Mouse (Mus musculus) C2C12 (cell line): ENCODE results near the gene Fdx1l. TPM values are rescaled to one million over a fixed set of nuclear protein-coding genes. Genes with fewer than 3 reads are reported as not detected.

Experiments used
- H3K27me3 ChIP-seq: one replicate; pipeline ENCODE4 v1.6.1; 2011; ENCODE audit not compliant: control insufficient read depth, insufficient read depth, insufficient read length
- H3K36me3 ChIP-seq: one replicate; pipeline ENCODE4 v1.6.1; 2011; ENCODE audit not compliant: control insufficient read depth, insufficient read depth
- H3K4me3 ChIP-seq: one replicate; pipeline ENCODE4 v1.5.1; 2011; ENCODE audit warnings: mild to moderate bottlenecking, control low read depth; ENCODE audit not compliant: poor library complexity, insufficient read depth, severe bottlenecking
- H3K79me2 ChIP-seq: one replicate; pipeline ENCODE4 v1.6.1; 2011; ENCODE audit not compliant: control insufficient read depth, insufficient read depth
- H3K79me3 ChIP-seq: one replicate; pipeline ENCODE4 v1.6.1; 2011; ENCODE audit warnings: low read depth, control low read depth
- H3ac ChIP-seq: one replicate; pipeline ENCODE3; 2011; ENCODE audit warnings: low read depth; ENCODE audit not compliant: control insufficient read depth, insufficient read length
- CEBPB ChIP-seq: IDR thresholded peaks from one replicate; pipeline ENCODE4 v1.6.1; 2011; ENCODE audit warnings: low read depth, mild to moderate bottlenecking, control low read depth, moderate library complexity
- CTCF ChIP-seq: IDR thresholded peaks from one replicate; pipeline ENCODE4 v1.5.1; 2011; ENCODE audit not compliant: control insufficient read depth, insufficient read depth, insufficient read length
- FOSL1 ChIP-seq: IDR thresholded peaks from one replicate; pipeline ENCODE4 v1.8.0; 2011; ENCODE audit warnings: mild to moderate bottlenecking, low read length; ENCODE audit not compliant: poor library complexity, insufficient read depth, severe bottlenecking
- MAX ChIP-seq: IDR thresholded peaks from one replicate; pipeline ENCODE4 v1.6.1; 2011; ENCODE audit warnings: mild to moderate bottlenecking, control low read depth
- MYOD1 ChIP-seq: IDR thresholded peaks from one replicate; pipeline ENCODE4 v1.6.1; 2011; ENCODE audit warnings: low read depth; ENCODE audit not compliant: control insufficient read depth, insufficient read length
- MYOG ChIP-seq: IDR thresholded peaks from one replicate; pipeline ENCODE4 v1.6.1; 2011; ENCODE audit not compliant: control insufficient read depth, insufficient read length; ENCODE audit errors: extremely low read depth
- USF1 ChIP-seq: IDR thresholded peaks from one replicate; pipeline ENCODE4 v1.6.1; 2011; ENCODE audit warnings: low read depth, mild to moderate bottlenecking, control low read depth, moderate library complexity
- polyA plus RNA-seq: library from polyadenylated mRNA; unstranded; fragments of >200 nt; fragmentation: generic; extraction: Trizol; gene quantifications from one replicate; pipeline ENCODE4 v1.2.1, GENCODE M21; 2012; ENCODE audit warnings: missing spikeins

Gene Fdx1l
- polyA plus RNA-seq, 1 experiment, result 109 TPM

- Histone ChIP-seq H3K4me3 (no peak overlapping the region), H3K36me3 (no peaks in the 10 kb centered on the region), H3ac (no peak overlapping the region), H3K27me3 (no peaks in the 10 kb centered on the region), H3K79me2 (no peaks in the 10 kb centered on the region), H3K79me3 (no peaks in the 10 kb centered on the region)
- TF ChIP-seq MYOD1 (no peak), USF1 (no peak), MAX (no peak), CTCF (no peak), CEBPB (no peak), MYOG (no peak), FOSL1 (no peak)
Observed at GRCm38 (mm10) chr9:21107607-21108237, 34.3 kb upstream of the Fdx1l start.

GRCm38 (mm10) chr9:21105760-21106564 is 32.5 kb upstream of the Fdx1l start:
- H3K79me2 ChIP-seq, result no peaks in the 10 kb centered on the region
- no peak overlapping the region for H3K4me3 ChIP-seq
- H3K79me3 ChIP-seq, result no peaks in the 10 kb centered on the region
- no peak overlapping the region for H3ac ChIP-seq
- H3K36me3 ChIP-seq, result no peaks in the 10 kb centered on the region
- TF ChIP-seq CEBPB (no peak), MYOD1 (no peak), CTCF (no peak), MYOG (no peak), MAX (no peak), FOSL1 (no peak), USF1 (no peak)
- no peaks in the 10 kb centered on the region for H3K27me3 ChIP-seq

GRCm38 (mm10) chr9:21104814-21105213 is 31.4 kb upstream of the Fdx1l start:
- no peaks in the 10 kb centered on the region for H3K36me3 ChIP-seq
- TF ChIP-seq FOSL1, result no peak
- TF ChIP-seq CEBPB, result no peak
- TF ChIP-seq USF1, result no peak
- no peak overlapping the region for H3K4me3 ChIP-seq
- no peaks in the 10 kb centered on the region for H3K79me2 ChIP-seq
- H3K27me3 ChIP-seq, result no peaks in the 10 kb centered on the region
- H3K79me3 ChIP-seq, result no peaks in the 10 kb centered on the region
- H3ac ChIP-seq, result no peak overlapping the region

DNA sequence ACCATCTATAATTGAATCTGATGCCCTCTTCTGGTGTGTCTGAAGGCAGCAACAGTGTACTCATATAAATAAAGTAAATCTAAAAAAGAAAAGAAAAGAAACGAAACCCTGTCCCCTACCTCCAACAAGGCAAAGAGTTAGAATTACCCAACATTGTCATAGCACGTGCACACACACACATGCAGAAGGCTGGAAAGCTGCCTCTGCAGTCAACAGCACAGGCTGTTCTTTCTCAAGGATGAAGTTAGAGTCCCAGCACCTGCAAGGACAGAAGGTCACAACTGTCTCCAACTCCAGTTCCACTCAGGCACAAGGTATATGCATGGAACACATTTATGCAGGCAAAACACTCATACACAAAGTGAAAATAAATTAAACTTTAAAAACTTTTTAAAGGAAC is 28.7 kb upstream of the Fdx1l start:
- Histone ChIP-seq H3ac (no peak overlapping the region), H3K36me3 (no peaks in the 10 kb centered on the region), H3K79me2 (no peaks in the 10 kb centered on the region), H3K27me3 (no peaks in the 10 kb centered on the region), H3K79me3 (no peaks in the 10 kb centered on the region), H3K4me3 (no peak overlapping the region)
- no peak for TF ChIP-seq MYOG
- TF ChIP-seq FOSL1, result no peak
- no peak for TF ChIP-seq CEBPB
- no peak for TF ChIP-seq MYOD1
- no peak for TF ChIP-seq MAX
- no peak for TF ChIP-seq USF1
- TF ChIP-seq CTCF, result no peak

DNA sequence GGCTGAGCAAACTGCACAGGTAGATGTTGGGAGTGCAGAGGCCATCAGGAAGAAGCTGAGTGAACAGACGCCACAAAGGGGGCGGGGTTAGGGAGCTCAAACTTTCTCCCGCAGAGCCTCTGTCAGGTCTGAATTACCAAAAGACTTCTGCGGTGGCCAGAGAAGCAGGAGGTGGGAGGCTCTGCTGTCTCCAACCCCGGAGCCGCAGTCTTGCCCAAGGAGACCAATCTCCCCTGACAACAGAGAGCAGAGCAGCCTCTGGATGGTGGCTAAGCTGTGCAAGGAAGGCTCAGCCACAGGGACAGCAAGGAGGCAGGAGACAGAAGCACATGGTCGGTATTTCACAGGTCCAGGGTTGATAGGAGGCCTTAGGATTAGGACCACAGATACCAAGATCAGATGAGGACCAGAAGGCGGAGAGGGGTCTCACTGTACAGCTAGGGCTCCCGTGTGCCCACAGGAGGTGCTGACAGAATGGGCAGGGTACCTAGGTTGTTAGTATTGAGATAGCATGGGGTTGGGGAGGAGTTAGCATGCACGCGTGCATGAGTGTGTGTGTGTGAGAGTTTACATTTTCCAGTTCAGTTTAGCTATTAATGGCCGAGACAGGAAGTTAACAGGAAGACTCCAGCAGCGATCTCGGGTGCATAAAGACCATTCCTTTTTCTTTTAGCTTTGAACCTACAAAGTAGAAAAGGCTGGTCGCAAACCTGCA is 27.2 kb upstream of the Fdx1l start:
- Histone ChIP-seq H3K79me2 (no peaks in the 10 kb centered on the region), H3K79me3 (no peaks in the 10 kb centered on the region), H3K4me3 (no peak overlapping the region), H3ac (no peak overlapping the region), H3K36me3 (no peaks in the 10 kb centered on the region), H3K27me3 (no peaks in the 10 kb centered on the region)
- no peak for TF ChIP-seq MYOD1
- TF ChIP-seq CEBPB, result no peak

DNA sequence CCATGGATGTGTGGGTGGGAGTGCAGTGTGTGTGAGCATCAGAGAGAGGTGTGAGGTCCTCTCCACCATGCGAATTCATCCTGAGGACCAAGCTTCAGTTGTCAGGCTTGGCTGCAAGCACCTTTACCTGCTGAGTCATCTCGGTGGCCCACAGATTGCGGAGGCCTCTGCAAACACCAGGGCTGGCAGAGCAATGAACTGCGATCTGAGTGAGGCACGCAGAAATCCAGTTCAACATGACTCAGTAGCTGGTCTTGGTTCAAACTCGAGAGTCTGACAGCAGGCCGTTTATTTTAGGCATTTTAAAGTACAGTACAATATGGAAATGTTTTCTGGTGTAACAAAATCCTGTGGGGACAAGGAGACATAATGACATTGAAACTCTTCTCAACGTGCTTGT is 24.4 kb upstream of the Fdx1l start:
- Histone ChIP-seq H3K36me3 (no peaks in the 10 kb centered on the region), H3K27me3 (no peaks in the 10 kb centered on the region), H3ac (no peak overlapping the region), H3K4me3 (no peak overlapping the region), H3K79me2 (no peaks in the 10 kb centered on the region), H3K79me3 (no peaks in the 10 kb centered on the region)
- TF ChIP-seq MAX (no peak), CTCF (no peak), FOSL1 (no peak), CEBPB (no peak), USF1 (no peak), MYOD1 (no peak), MYOG (no peak)
